In genomic region chr7:80917916-80918465, GRCm38 (mm10) we compare ENCODE assay signal across 28 mouse cellular contexts. TPM values are rescaled to one million over a fixed set of nuclear protein-coding genes. Genes with fewer than 3 reads are reported as not detected.
DNase-seq lines count a peak whose midpoint lies in the region; ATAC-seq and TF ChIP-seq lines count a peak whose summit lies in the region.
"Had no signal": no experiment of that assay in that cellular context is flagged by ENCODE, and none has a peak within 500 bp of the region (broad histone marks: within the 10 kb centered on the region; RNA-seq: fewer than 3 reads in every experiment).

No protein-coding gene starts in this region.

- DNase-seq in kidney, adult 18-20 months, result peak; percentile 49
- DNase-seq in midbrain, embryonic 11.5 days (ENCODE audit: low spot score, missing footprints), result peak; percentile 57
- no peak for DNase-seq in midbrain, postnatal 0 days (ENCODE audit: low spot score)
- DNase-seq in kidney, postnatal 36 days, result peak; percentile 67 to 78
- DNase-seq in forebrain, embryonic 11.5 days (ENCODE audit: low spot score), result no peak
- DNase-seq in heart, adult 8-10 months (ENCODE audit: low spot score), result no peak
- DNase-seq: adrenal gland, adult 8-10 months; cerebellum, adult 11-12 months; gastrocnemius, postnatal 36 days; heart, postnatal 36 days; layer of hippocampus, adult 9-11 months; lung, adult 18-20 months; lung, postnatal 10 days; midbrain, embryonic 14.5 days; retina, postnatal 1 day; right cerebral cortex, postnatal 25 days; spleen, adult 18-20 months had no signal

- TF ChIP-seq CTCF in midbrain, postnatal 0 days (IDR thresholded peaks at IDR 0.05), result no peak

- H3K4me1 ChIP-seq in kidney, embryonic 15.5 days, result no peaks in the 10 kb centered on the region
- H3K4me1 ChIP-seq in midbrain, embryonic 11.5 days (ENCODE audit: control insufficient read depth, insufficient read depth, low read length), result no peaks in the 10 kb centered on the region
- no peaks in the 10 kb centered on the region for H3K4me1 ChIP-seq in midbrain, postnatal 0 days (ENCODE audit: insufficient read depth, low read length)
- no peaks in the 10 kb centered on the region for H3K4me1 ChIP-seq in forebrain, embryonic 11.5 days (replicated peaks; ENCODE audit: control insufficient read depth, insufficient read depth, low read length)
- H3K4me1 ChIP-seq: embryonic facial prominence, embryonic 12.5 days; forebrain, embryonic 12.5 days; heart, embryonic 15.5 days; hindbrain, embryonic 13.5 days; intestine, embryonic 15.5 days; limb, embryonic 15.5 days; neural tube, embryonic 13.5 days had no signal

- H3K4me2 ChIP-seq in kidney, embryonic 15.5 days, result no peak overlapping the region
- no peak overlapping the region for H3K4me2 ChIP-seq in midbrain, embryonic 11.5 days
- H3K4me2 ChIP-seq in midbrain, postnatal 0 days (ENCODE audit: low read depth, low read length, poor library complexity, severe bottlenecking), result no peak overlapping the region
- H3K4me2 ChIP-seq in forebrain, embryonic 11.5 days (ENCODE audit: low read depth, low read length, severe bottlenecking), result no peak overlapping the region
- H3K4me2 ChIP-seq: embryonic facial prominence, embryonic 12.5 days; forebrain, embryonic 12.5 days; heart, embryonic 15.5 days; hindbrain, embryonic 13.5 days; intestine, embryonic 15.5 days; limb, embryonic 15.5 days; neural tube, embryonic 13.5 days had no signal

- ATAC-seq in kidney, embryonic 15.5 days (replicated peaks; ENCODE audit: low FRiP score), result no peak
- no peak for ATAC-seq in midbrain, embryonic 11.5 days (ENCODE audit: low FRiP score)
- no peak for ATAC-seq in midbrain, postnatal 0 days (ENCODE audit: low FRiP score)
- ATAC-seq in activated CD4-positive, CD25-positive, alpha-beta regulatory T cell, adult 4 months, result peak; percentile 43
- no peak for ATAC-seq in forebrain, embryonic 11.5 days (replicated peaks; ENCODE audit: low FRiP score)
- ATAC-seq: intestine, embryonic 15.5 days had no signal

- H3K9me3 ChIP-seq in kidney, embryonic 15.5 days (replicated peaks), result no peaks in the 10 kb centered on the region
- H3K9me3 ChIP-seq in midbrain, embryonic 11.5 days (ENCODE audit: control insufficient read depth, low read length), result no peaks in the 10 kb centered on the region
- H3K9me3 ChIP-seq in midbrain, postnatal 0 days (ENCODE audit: low read length), result no peaks in the 10 kb centered on the region
- H3K9me3 ChIP-seq in forebrain, embryonic 11.5 days (ENCODE audit: control insufficient read depth, low read length), result no peaks in the 10 kb centered on the region
- H3K9me3 ChIP-seq: embryonic facial prominence, embryonic 12.5 days; forebrain, embryonic 12.5 days; G1E; heart, embryonic 15.5 days; hindbrain, embryonic 13.5 days; intestine, embryonic 15.5 days; limb, embryonic 15.5 days; neural tube, embryonic 13.5 days had no signal

- no peak overlapping the region for H3K9ac ChIP-seq in kidney, embryonic 15.5 days
- no peak overlapping the region for H3K9ac ChIP-seq in midbrain, embryonic 11.5 days (ENCODE audit: low read length)
- H3K9ac ChIP-seq in midbrain, postnatal 0 days (replicated peaks; ENCODE audit: low read length, poor library complexity, severe bottlenecking), result no peak overlapping the region
- H3K9ac ChIP-seq in forebrain, embryonic 11.5 days (ENCODE audit: low read length), result no peak overlapping the region
- H3K9ac ChIP-seq: embryonic facial prominence, embryonic 12.5 days; forebrain, embryonic 12.5 days; heart, embryonic 15.5 days; hindbrain, embryonic 13.5 days; intestine, embryonic 15.5 days; limb, embryonic 15.5 days; neural tube, embryonic 13.5 days had no signal

- H3K4me3 ChIP-seq in kidney, embryonic 15.5 days (replicated peaks), result no peak overlapping the region
- H3K4me3 ChIP-seq in midbrain, embryonic 11.5 days (ENCODE audit: low read depth, low read length), result no peak overlapping the region
- no peak overlapping the region for H3K4me3 ChIP-seq in midbrain, postnatal 0 days (ENCODE audit: low read depth, low read length)
- no peak overlapping the region for H3K4me3 ChIP-seq in forebrain, embryonic 11.5 days (ENCODE audit: low read depth, low read length)
- H3K4me3 ChIP-seq: embryonic facial prominence, embryonic 12.5 days; forebrain, embryonic 12.5 days; heart, embryonic 15.5 days; hindbrain, embryonic 13.5 days; intestine, embryonic 15.5 days; limb, embryonic 15.5 days; neural tube, embryonic 13.5 days had no signal

- 75% methylated on average over 4 of the region's 4 CpGs for WGBS in kidney, embryonic 15.5 days
- 94% methylated on average over 4 of the region's 4 CpGs for WGBS in midbrain, embryonic 11.5 days
- WGBS in midbrain, postnatal 0 days, result 85% methylated on average over 4 of the region's 4 CpGs
- WGBS in forebrain, embryonic 11.5 days, result 84% methylated on average over 4 of the region's 4 CpGs

- peaks cover 90% of the 10 kb centered on the region for H3K36me3 ChIP-seq in kidney, embryonic 15.5 days
- H3K36me3 ChIP-seq in midbrain, embryonic 11.5 days (ENCODE audit: control insufficient read depth, insufficient read depth, low read length), result peaks cover 10% of the 10 kb centered on the region
- peaks cover 27% of the 10 kb centered on the region for H3K36me3 ChIP-seq in midbrain, postnatal 0 days (ENCODE audit: insufficient read depth, low read length)
- peaks cover 6% of the 10 kb centered on the region; the same call in 1 of the 2 replicates for H3K36me3 ChIP-seq in forebrain, embryonic 11.5 days (ENCODE audit: control insufficient read depth, insufficient read depth, low read length)

- no peaks in the 10 kb centered on the region for H3K27me3 ChIP-seq in kidney, embryonic 15.5 days
- no peaks in the 10 kb centered on the region for H3K27me3 ChIP-seq in midbrain, embryonic 11.5 days (ENCODE audit: control insufficient read depth, insufficient read depth, low read length)
- no peaks in the 10 kb centered on the region for H3K27me3 ChIP-seq in midbrain, postnatal 0 days (ENCODE audit: insufficient read depth, low read length)
- H3K27me3 ChIP-seq in forebrain, embryonic 11.5 days (ENCODE audit: control insufficient read depth, insufficient read depth, low read length), result no peaks in the 10 kb centered on the region
- H3K27me3 ChIP-seq: CH12.LX; embryonic facial prominence, embryonic 12.5 days; forebrain, embryonic 12.5 days; heart, embryonic 15.5 days; hindbrain, embryonic 13.5 days; intestine, embryonic 15.5 days; limb, embryonic 15.5 days; neural tube, embryonic 13.5 days had no signal

- no peak overlapping the region for H3K27ac ChIP-seq in kidney, embryonic 15.5 days
- no peak overlapping the region for H3K27ac ChIP-seq in midbrain, embryonic 11.5 days (ENCODE audit: low read depth, low read length)
- H3K27ac ChIP-seq in midbrain, postnatal 0 days (ENCODE audit: low read depth, low read length), result no peak overlapping the region
- no peak overlapping the region for H3K27ac ChIP-seq in forebrain, embryonic 11.5 days (ENCODE audit: low read depth, low read length)
- H3K27ac ChIP-seq: embryonic facial prominence, embryonic 12.5 days; forebrain, embryonic 12.5 days; heart, embryonic 15.5 days; hindbrain, embryonic 13.5 days; intestine, embryonic 15.5 days; limb, embryonic 15.5 days; neural tube, embryonic 13.5 days had no signal

RNA-seq across cellular contexts. Expression of gene Nmb, which starts 13.1 kb away (rescaled TPM):
- 8.2 and 10.0 TPM in 2 replicates for polyA plus RNA-seq in kidney, embryonic 15.5 days (2015; fragmentation: Nextera tagmentation; extraction: Ambion mirVana)
- polyA plus RNA-seq in midbrain, embryonic 11.5 days (2014; fragmentation: Nextera tagmentation; extraction: Ambion mirVana), result 6.9 and 7.9 TPM in 2 replicates
- total RNA-seq in midbrain, postnatal 0 days (2014; rRNA removed), result 13.0 and 14.3 TPM in 2 replicates
- 9.4 and 10.1 TPM in 2 replicates for polyA plus RNA-seq in midbrain, postnatal 0 days (2015; fragmentation: Nextera tagmentation; extraction: Ambion mirVana)
- 10 to 100 TPM; 58.7 to 67.5 TPM for polyA plus RNA-seq in activated CD4-positive, CD25-positive, alpha-beta regulatory T cell, adult 4 months (2017; shearing (Covaris generic))
- polyA plus RNA-seq in forebrain, embryonic 11.5 days (2014; fragmentation: Nextera tagmentation; extraction: Ambion mirVana), result 7.3 and 8.6 TPM in 2 replicates
- total RNA-seq in heart, adult 8-10 months (2022), result 10 to 100 TPM in 1 of 4 experiments, 1 to 10 TPM in 3; 5.1 to 11.7 (median 7.9) TPM

RNA-seq across cellular contexts. Expression of gene Wdr73, which starts 16.9 kb away (rescaled TPM):
- polyA plus RNA-seq in kidney, embryonic 15.5 days (2015; fragmentation: Nextera tagmentation; extraction: Ambion mirVana), result 36.7 and 37.5 TPM in 2 replicates
- polyA plus RNA-seq in midbrain, embryonic 11.5 days (2014; fragmentation: Nextera tagmentation; extraction: Ambion mirVana), result 36.1 and 41.2 TPM in 2 replicates
- total RNA-seq in midbrain, postnatal 0 days (2014; rRNA removed), result 33.2 and 58.1 TPM in 2 replicates
- polyA plus RNA-seq in midbrain, postnatal 0 days (2015; fragmentation: Nextera tagmentation; extraction: Ambion mirVana), result 34.7 and 35.0 TPM in 2 replicates
- 10 to 100 TPM; 22.5 to 27.1 TPM for polyA plus RNA-seq in activated CD4-positive, CD25-positive, alpha-beta regulatory T cell, adult 4 months (2017; shearing (Covaris generic))
- 40.5 and 41.6 TPM in 2 replicates for polyA plus RNA-seq in forebrain, embryonic 11.5 days (2014; fragmentation: Nextera tagmentation; extraction: Ambion mirVana)
- 1 to 10 TPM; 4.6 to 7.6 (median 6.3) TPM for total RNA-seq in heart, adult 8-10 months (2022)

RNA-seq across cellular contexts. Expression of gene Sec11a, which starts 29.6 kb away (rescaled TPM):
- polyA plus RNA-seq in kidney, embryonic 15.5 days (2015; fragmentation: Nextera tagmentation; extraction: Ambion mirVana), result 217 and 223 TPM in 2 replicates
- 204 TPM in 2 replicates for polyA plus RNA-seq in midbrain, embryonic 11.5 days (2014; fragmentation: Nextera tagmentation; extraction: Ambion mirVana)
- 54.5 and 76.9 TPM in 2 replicates for total RNA-seq in midbrain, postnatal 0 days (2014; rRNA removed)
- 128 TPM in 2 replicates for polyA plus RNA-seq in midbrain, postnatal 0 days (2015; fragmentation: Nextera tagmentation; extraction: Ambion mirVana)
- polyA plus RNA-seq in activated CD4-positive, CD25-positive, alpha-beta regulatory T cell, adult 4 months (2017; shearing (Covaris generic)), result 100 to 1,000 TPM; 243 to 262 TPM
- polyA plus RNA-seq in forebrain, embryonic 11.5 days (2014; fragmentation: Nextera tagmentation; extraction: Ambion mirVana), result 169 and 201 TPM in 2 replicates
- 10 to 100 TPM; 35.3 to 41.0 (median 39.2) TPM for total RNA-seq in heart, adult 8-10 months (2022)

RNA-seq across cellular contexts. Expression of gene Zscan2, which starts 57.3 kb away (rescaled TPM):
- polyA plus RNA-seq in kidney, embryonic 15.5 days (2015; fragmentation: Nextera tagmentation; extraction: Ambion mirVana), result 2.8 and 2.9 TPM in 2 replicates
- polyA plus RNA-seq in midbrain, embryonic 11.5 days (2014; fragmentation: Nextera tagmentation; extraction: Ambion mirVana), result 3.8 and 5.0 TPM in 2 replicates
- total RNA-seq in midbrain, postnatal 0 days (2014; rRNA removed), result 18.2 and 22.4 TPM in 2 replicates
- polyA plus RNA-seq in midbrain, postnatal 0 days (2015; fragmentation: Nextera tagmentation; extraction: Ambion mirVana), result 2.7 TPM in 2 replicates
- polyA plus RNA-seq in activated CD4-positive, CD25-positive, alpha-beta regulatory T cell, adult 4 months (2017; shearing (Covaris generic)), result 1 to 10 TPM; 3.0 to 3.3 TPM
- polyA plus RNA-seq in forebrain, embryonic 11.5 days (2014; fragmentation: Nextera tagmentation; extraction: Ambion mirVana), result 3.3 and 3.8 TPM in 2 replicates
- 1 to 10 TPM; 4.7 to 8.1 (median 6.2) TPM for total RNA-seq in heart, adult 8-10 months (2022)

Comparison
In these comparisons a context has a peak if more than half of its experiments do, and no peak if none do; other contexts are left out.
1. DNase-seq: peak in kidney, adult 18-20 months (single experiment), midbrain, embryonic 11.5 days (single experiment) and kidney, postnatal 36 days (2 of 2); none in midbrain, postnatal 0 days (single experiment), forebrain, embryonic 11.5 days (single experiment) and heart, adult 8-10 months (single experiment).